Mouse (Mus musculus) C2C12 (cell line): ENCODE results near the gene Map1s.

Experiments used
- CEBPB ChIP-seq: IDR thresholded peaks from one replicate; pipeline ENCODE4 v1.6.1; 2011; ENCODE audit warnings: low read depth, mild to moderate bottlenecking, control low read depth, moderate library complexity
- CTCF ChIP-seq: IDR thresholded peaks from one replicate; pipeline ENCODE4 v1.5.1; 2011; ENCODE audit not compliant: control insufficient read depth, insufficient read depth, insufficient read length
- FOSL1 ChIP-seq: IDR thresholded peaks from one replicate; pipeline ENCODE4 v1.8.0; 2011; ENCODE audit warnings: mild to moderate bottlenecking, low read length; ENCODE audit not compliant: poor library complexity, insufficient read depth, severe bottlenecking
- MAX ChIP-seq: IDR thresholded peaks from one replicate; pipeline ENCODE4 v1.6.1; 2011; ENCODE audit warnings: mild to moderate bottlenecking, control low read depth
- MYOD1 ChIP-seq: IDR thresholded peaks from one replicate; pipeline ENCODE4 v1.6.1; 2011; ENCODE audit warnings: low read depth; ENCODE audit not compliant: control insufficient read depth, insufficient read length
- MYOG ChIP-seq: IDR thresholded peaks from one replicate; pipeline ENCODE4 v1.6.1; 2011; ENCODE audit not compliant: control insufficient read depth, insufficient read length; ENCODE audit errors: extremely low read depth
- USF1 ChIP-seq: IDR thresholded peaks from one replicate; pipeline ENCODE4 v1.6.1; 2011; ENCODE audit warnings: low read depth, mild to moderate bottlenecking, control low read depth, moderate library complexity

GRCm38 (mm10) chr8:70924151-70924550 lies 18.4 kb downstream of the Map1s start:
- TF ChIP-seq CTCF (no peak), CEBPB (no peak), FOSL1 (no peak), MYOD1 (no peak), USF1 (no peak), MAX (no peak), MYOG (no peak)
